Mouse (Mus musculus) neutrophil, adult 83 days (primary cell): Measurements from ENCODE around the gene Prss53. TPM values are rescaled to one million over a fixed set of nuclear protein-coding genes. Genes with fewer than 3 reads are reported as not detected.

ENCODE experiments used
- total RNA-seq, 2 experiments: library from RNA; stranded (reverse); gene quantifications; one replicate each; pipeline ENCODE4 v1.2.4; 2023

The Prss53 gene
- total RNA-seq: under 1 TPM; 0.20 to 0.24 TPM

GRCm38 (mm10) chr7:127890798-127891197 is at the start of gene Prss53:
Gene Prss53 (minus strand): TSS chr7:127890970.

GRCm38 (mm10) chr7:127929923-127930322 is 39.2 kb upstream of the Prss53 start, which contains the start of gene Prss8:
Gene Prss8 (minus strand): TSS chr7:127930104.

GRCm38 (mm10) chr7:127912190-127912871 is 21.6 kb upstream of the Prss53 start, which contains the start of gene Kat8:
Gene Kat8 (plus strand): TSS chr7:127912516.

GRCm38 (mm10) chr7:127903971-127904796 is 13.4 kb upstream of the Prss53 start, which contains the start of gene Bckdk:
Gene Bckdk (plus strand): TSS chr7:127904082.

GRCm38 (mm10) chr7:127895442-127895841 is 4.7 kb upstream of the Prss53 start, which contains the start of the genes Gm21974 and Vkorc1:
Gene Gm21974 (minus strand): TSS chr7:127895454.
Gene Vkorc1 (minus strand): TSS chr7:127895617.

GRCm38 (mm10) chr7:127876467-127877348 is 14.1 kb downstream of the Prss53 start, which contains the start of gene Zfp668:
Gene Zfp668 (minus strand): TSS chr7:127876828.

GRCm38 (mm10) chr7:127876041-127876466 is 14.7 kb downstream of the Prss53 start, which contains the start of gene Zfp646:
Gene Zfp646 (plus strand): TSS chr7:127876221.

Other genes with a start within 250 kb of the Prss53 start
- gene Bcl7c, start 182.0 kb downstream of the Prss53 start, total RNA-seq: 10 to 100 TPM; 30.6 to 36.2 TPM
- not detected for gene Ctf1, start 178.2 kb downstream of the Prss53 start, total RNA-seq
- gene Ctf2, start 158.8 kb downstream of the Prss53 start, total RNA-seq: not detected
- gene Fbxl19, start 146.4 kb downstream of the Prss53 start, total RNA-seq: 1 to 10 TPM; 6.9 to 7.8 TPM
- gene Orai3, start 121.2 kb downstream of the Prss53 start, total RNA-seq: 10 to 100 TPM; 24.9 to 29.0 TPM
- gene Setd1a, start 114.3 kb downstream of the Prss53 start, total RNA-seq: 10 to 100 TPM; 32.0 to 36.0 TPM
- gene Gm49388, start 105.4 kb downstream of the Prss53 start, total RNA-seq: 1 to 10 TPM in 1 of 2 experiments, not detected in 1; 1.4 TPM
- gene Hsd3b7, start 90.4 kb downstream of the Prss53 start, total RNA-seq: 10 to 100 TPM; 12.2 to 15.5 TPM
- 10 to 100 TPM; 62.6 to 67.6 TPM for gene Stx4a, start 66.7 kb downstream of the Prss53 start, total RNA-seq
- under 1 TPM in 1 of 2 experiments, not detected in 1; 0.07 TPM for gene Stx1b, start 66.4 kb downstream of the Prss53 start, total RNA-seq
- gene Zfp646, start 14.7 kb downstream of the Prss53 start, total RNA-seq: 10 to 100 TPM; 38.2 to 43.4 TPM
- 1 to 10 TPM; 6.5 to 7.0 TPM for gene Zfp668, start 14.1 kb downstream of the Prss53 start, total RNA-seq
- not detected for gene Gm21974, start 4.5 kb upstream of the Prss53 start, total RNA-seq
- gene Vkorc1, start 4.6 kb upstream of the Prss53 start, total RNA-seq: 10 to 100 TPM in 1 of 2 experiments, 1 to 10 TPM in 1; 8.8 to 11.9 TPM
- gene Bckdk, start 13.1 kb upstream of the Prss53 start, total RNA-seq: 10 to 100 TPM; 34.8 to 38.6 TPM
- 10 to 100 TPM; 17.9 to 18.5 TPM for gene Kat8, start 21.5 kb upstream of the Prss53 start, total RNA-seq
- gene Prss8, start 39.1 kb upstream of the Prss53 start, total RNA-seq: not detected
- under 1 TPM in 1 of 2 experiments, not detected in 1; 0.57 TPM for gene Prss36, start 55.8 kb upstream of the Prss53 start, total RNA-seq
- gene Fus, start 76.5 kb upstream of the Prss53 start, total RNA-seq: 100 to 1,000 TPM; 337 to 395 TPM
- gene Pycard, start 102.9 kb upstream of the Prss53 start, total RNA-seq: 10 to 100 TPM; 57.7 to 66.8 TPM
- gene Trim72, start 113.0 kb upstream of the Prss53 start, total RNA-seq: under 1 TPM; 0.31 to 0.75 TPM
- gene Itgam, start 171.7 kb upstream of the Prss53 start, total RNA-seq: 100 to 1,000 TPM; 774 to 879 TPM
- 10 to 100 TPM in 1 of 2 experiments, 1 to 10 TPM in 1; 4.9 to 20.5 TPM for gene Gm49368, start 171.7 kb upstream of the Prss53 start, total RNA-seq
- gene Itgax, start 238.6 kb upstream of the Prss53 start, total RNA-seq: 10 to 100 TPM; 11.8 to 14.7 TPM